Mouse (Mus musculus): ENCODE measurements at regions not wholly inside any gene's neighbourhood (a gene's known extent, or its start where the extent isn't known, plus 50 kb on each side); places are given as distances from the start of the nearest gene placed in this dataset.

- no peak for DNase-seq (ENCODE audit: low read depth)
Observed at GRCm38 (mm10) chr8:26688745-26689478, 288.2 kb upstream of the Zfp703 start.

- DNase-seq (ENCODE audit: low read depth), result no peak
Observed at GRCm38 (mm10) chr8:26689479-26690177, 287.5 kb upstream of the Zfp703 start.

GRCm38 (mm10) chr8:26690178-26690735 is 286.9 kb upstream of the Zfp703 start:
- DNase-seq (ENCODE audit: low read depth), result no peak

GRCm38 (mm10) chr8:26697579-26698084 is 279.5 kb upstream of the Zfp703 start:
- no peak for DNase-seq (ENCODE audit: low read depth)

GRCm38 (mm10) chr8:26698580-26698979 is 278.5 kb upstream of the Zfp703 start:
- DNase-seq (ENCODE audit: low read depth), result no peak

GRCm38 (mm10) chr8:26706048-26706767 is 270.9 kb upstream of the Zfp703 start:
- DNase-seq (ENCODE audit: low read depth), result no peak

GRCm38 (mm10) chr8:26706768-26707156 is 270.4 kb upstream of the Zfp703 start:
- DNase-seq (ENCODE audit: low read depth), result no peak

- DNase-seq (ENCODE audit: low read depth), result no peak
Observed at GRCm38 (mm10) chr8:26713836-26714235, 263.3 kb upstream of the Zfp703 start.

- DNase-seq (ENCODE audit: low read depth), result no peak
Observed at GRCm38 (mm10) chr8:26714714-26715113, 262.4 kb upstream of the Zfp703 start.

- no peak for DNase-seq (ENCODE audit: low read depth)
Observed at GRCm38 (mm10) chr8:26718409-26719355, 258.4 kb upstream of the Zfp703 start.

- DNase-seq (ENCODE audit: low read depth), result no peak
Observed at GRCm38 (mm10) chr8:26722766-26723165, 254.4 kb upstream of the Zfp703 start.

- DNase-seq (ENCODE audit: low read depth), result no peak
Observed at GRCm38 (mm10) chr8:26724628-26725027, 252.5 kb upstream of the Zfp703 start.

GRCm38 (mm10) chr8:26725521-26725920 is 251.6 kb upstream of the Zfp703 start:
- DNase-seq (ENCODE audit: low read depth), result no peak

- DNase-seq (ENCODE audit: low read depth), result no peak
Observed at GRCm38 (mm10) chr8:26729351-26729750, 247.8 kb upstream of the Zfp703 start.

- no peak for DNase-seq (ENCODE audit: low read depth)
Observed at GRCm38 (mm10) chr8:26731111-26731510, 246.0 kb upstream of the Zfp703 start.

GRCm38 (mm10) chr8:26744424-26744823 is 232.7 kb upstream of the Zfp703 start:
- DNase-seq (ENCODE audit: low read depth), result no peak

- no peak for DNase-seq (ENCODE audit: low read depth)
Observed at GRCm38 (mm10) chr8:26746811-26747210, 230.3 kb upstream of the Zfp703 start.

GRCm38 (mm10) chr8:26747241-26747972 is 229.7 kb upstream of the Zfp703 start:
- peak; percentile 29 for DNase-seq (ENCODE audit: low read depth)

GRCm38 (mm10) chr8:26748161-26748971 is 228.8 kb upstream of the Zfp703 start:
- no peak for DNase-seq (ENCODE audit: low read depth)

GRCm38 (mm10) chr8:26748972-26749291 is 228.2 kb upstream of the Zfp703 start:
- no peak for DNase-seq (ENCODE audit: low read depth)

All from c-Kit-positive CD71-positive TER-119-negative erythroid progenitor cells, embryonic 14.5 days (primary cell).